Mouse (Mus musculus) MN1 (cell line): ENCODE measurements around the gene Myo9a.
"Not testable (repeated sequence)": the region's sequence is repeated elsewhere in the genome, so short reads cannot be mapped to it uniquely, and the experiment has no call there.

ENCODE experiments used
- DNase-seq: peaks from one replicate; pipeline ENCODE4 v3.0.0-alpha.2; 2016; ENCODE audit warnings: low spot score

Gene Myo9a

GRCm38 (mm10) chr9:59949511-59949910 is 198.8 kb downstream of the Myo9a start:
- DNase-seq, result no peak

- DNase-seq, result no peak
Observed at GRCm38 (mm10) chr9:59949981-59950380, 199.3 kb downstream of the Myo9a start.

GRCm38 (mm10) chr9:59951001-59951750 is 200.5 kb downstream of the Myo9a start:
- DNase-seq, result no peak

- no peak for DNase-seq
Observed at GRCm38 (mm10) chr9:59951943-59952342, 201.2 kb downstream of the Myo9a start.

GRCm38 (mm10) chr9:59952515-59953070 is 201.9 kb downstream of the Myo9a start:
- DNase-seq, result peak; percentile 14

GRCm38 (mm10) chr9:59953556-59953955 is 202.9 kb downstream of the Myo9a start:
- no peak for DNase-seq

GRCm38 (mm10) chr9:59955199-59955598 is 204.5 kb downstream of the Myo9a start:
- no peak for DNase-seq

- DNase-seq, result no peak
Observed at GRCm38 (mm10) chr9:59955692-59956091, 205.0 kb downstream of the Myo9a start.

GRCm38 (mm10) chr9:59956496-59956895 is 205.8 kb downstream of the Myo9a start:
- no peak for DNase-seq

- DNase-seq, result not testable (repeated sequence)
Observed at GRCm38 (mm10) chr9:59958115-59958514, 207.4 kb downstream of the Myo9a start.

GRCm38 (mm10) chr9:59959276-59959675 is 208.6 kb downstream of the Myo9a start:
- DNase-seq, result peak; percentile 89

GRCm38 (mm10) chr9:59960559-59960958 is 209.9 kb downstream of the Myo9a start, which contains the start of gene Nr2e3:
Gene Nr2e3, minus strand, starts transcription at chr9:59960659.
- no peak for DNase-seq

- peak; percentile 22 for DNase-seq
Observed at GRCm38 (mm10) chr9:59961201-59961955, 210.7 kb downstream of the Myo9a start.

GRCm38 (mm10) chr9:59964367-59964766 is 213.7 kb downstream of the Myo9a start:
- no peak for DNase-seq

GRCm38 (mm10) chr9:59965046-59965445 is 214.3 kb downstream of the Myo9a start:
- no peak for DNase-seq

- peak; percentile 71 for DNase-seq
Observed at GRCm38 (mm10) chr9:59969383-59969782, 218.7 kb downstream of the Myo9a start.

GRCm38 (mm10) chr9:59971263-59971662 is 220.6 kb downstream of the Myo9a start:
- no peak for DNase-seq
